Mouse (Mus musculus) left cerebral cortex, adult 9 months (tissue): Measurements from ENCODE around the gene Nfib.

ENCODE experiments used
- DNase-seq, 2 experiments: peaks; one replicate each; pipeline ENCODE4 v3.0.0; 2022; ENCODE audit warnings: low spot score in 2 of 2

The Nfib gene

DNA sequence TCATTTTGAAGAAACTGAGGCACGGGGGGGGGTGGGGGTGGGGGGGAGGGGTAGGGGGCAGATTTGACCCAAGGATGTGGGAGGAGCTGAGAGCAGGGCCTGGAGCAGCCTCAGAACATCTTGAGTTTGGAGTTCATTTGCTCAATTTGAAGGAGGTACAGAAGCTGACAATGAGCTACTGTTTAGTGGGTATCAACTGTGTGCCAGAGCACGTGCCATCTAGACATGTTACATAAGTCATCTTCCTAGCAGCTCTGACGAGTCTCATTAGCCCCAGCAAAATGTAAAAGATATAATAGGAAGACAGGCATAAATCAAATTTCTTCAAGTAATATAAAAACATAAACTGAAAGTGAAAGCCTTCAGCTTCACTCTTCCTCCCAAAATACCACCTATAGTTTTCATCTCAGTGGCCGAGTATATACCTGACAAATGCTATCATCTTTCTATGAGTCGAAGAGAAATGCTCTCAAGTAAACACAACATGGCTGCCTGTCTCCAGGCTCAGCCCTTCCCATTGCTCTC is 165.0 kb downstream of the Nfib start:
- DNase-seq: no peak

DNA sequence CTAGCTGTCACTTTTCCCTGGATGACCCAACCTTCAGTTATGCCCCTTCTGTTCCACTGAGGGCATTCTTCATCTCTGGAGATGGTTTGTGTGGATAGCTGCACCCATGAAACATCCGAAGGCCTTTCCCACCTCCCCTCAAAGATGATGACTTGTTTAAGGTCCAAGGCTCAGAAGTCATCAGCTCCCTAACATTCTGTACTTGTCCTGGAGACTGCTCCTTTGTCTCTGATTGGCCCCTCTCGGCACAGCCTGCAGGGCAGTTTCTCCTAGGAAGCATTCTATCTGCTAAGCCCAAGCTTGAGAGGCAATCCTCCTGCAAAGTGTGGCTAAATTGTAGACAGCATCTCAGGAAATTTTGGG is 165.5 kb downstream of the Nfib start:
- no peak for DNase-seq

DNA sequence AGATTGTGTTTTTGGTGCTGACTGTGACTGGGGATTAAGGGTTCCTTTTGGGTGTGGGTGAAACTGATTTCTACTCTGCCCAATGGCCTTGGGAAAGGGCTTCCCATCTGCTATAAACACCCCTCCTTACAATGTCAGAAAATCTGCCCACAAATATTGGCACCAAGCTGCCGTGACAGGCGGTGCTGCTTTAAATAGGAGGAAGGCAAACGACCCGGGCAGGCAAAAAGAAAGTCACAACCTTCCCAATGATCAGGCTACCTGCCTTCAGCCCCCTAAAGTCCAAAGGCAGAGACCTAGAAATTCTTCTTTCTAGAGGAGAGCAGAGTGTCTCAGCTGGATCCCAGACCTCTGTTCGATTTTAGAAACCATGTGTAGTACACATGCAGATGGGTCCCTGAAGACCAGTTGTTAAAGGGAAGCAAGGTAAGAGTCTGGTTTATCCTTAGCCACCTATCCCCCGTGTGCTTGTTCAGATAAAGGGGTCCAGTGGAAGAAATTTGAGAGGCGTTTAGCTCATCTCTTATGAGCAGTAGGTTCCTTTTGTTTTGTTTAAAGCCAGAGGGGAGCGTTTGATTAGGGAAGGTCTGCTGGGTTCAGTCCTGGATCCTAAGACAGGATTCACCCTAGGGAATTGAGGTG is 166.0 kb downstream of the Nfib start:
- no peak for DNase-seq

DNA sequence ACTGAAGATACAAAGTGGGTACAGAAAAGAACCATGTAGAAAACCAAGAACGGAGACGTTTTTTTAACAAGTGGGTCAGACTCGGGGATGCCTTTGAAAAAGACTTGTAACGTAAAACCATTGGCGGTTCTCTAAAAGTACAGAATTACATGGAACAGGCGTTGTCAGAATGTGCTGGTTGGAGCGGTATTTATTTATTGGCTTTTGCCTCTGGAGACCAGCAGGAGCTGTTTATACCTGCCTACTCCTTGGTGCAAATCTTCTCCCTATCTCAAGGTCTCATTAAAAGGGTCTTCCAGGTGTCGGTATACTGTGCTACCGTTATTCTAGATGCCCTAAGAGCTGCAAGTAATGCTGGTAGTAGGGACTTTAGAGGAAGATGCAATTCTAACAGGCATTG is 166.7 kb downstream of the Nfib start:
- DNase-seq: no peak

DNA sequence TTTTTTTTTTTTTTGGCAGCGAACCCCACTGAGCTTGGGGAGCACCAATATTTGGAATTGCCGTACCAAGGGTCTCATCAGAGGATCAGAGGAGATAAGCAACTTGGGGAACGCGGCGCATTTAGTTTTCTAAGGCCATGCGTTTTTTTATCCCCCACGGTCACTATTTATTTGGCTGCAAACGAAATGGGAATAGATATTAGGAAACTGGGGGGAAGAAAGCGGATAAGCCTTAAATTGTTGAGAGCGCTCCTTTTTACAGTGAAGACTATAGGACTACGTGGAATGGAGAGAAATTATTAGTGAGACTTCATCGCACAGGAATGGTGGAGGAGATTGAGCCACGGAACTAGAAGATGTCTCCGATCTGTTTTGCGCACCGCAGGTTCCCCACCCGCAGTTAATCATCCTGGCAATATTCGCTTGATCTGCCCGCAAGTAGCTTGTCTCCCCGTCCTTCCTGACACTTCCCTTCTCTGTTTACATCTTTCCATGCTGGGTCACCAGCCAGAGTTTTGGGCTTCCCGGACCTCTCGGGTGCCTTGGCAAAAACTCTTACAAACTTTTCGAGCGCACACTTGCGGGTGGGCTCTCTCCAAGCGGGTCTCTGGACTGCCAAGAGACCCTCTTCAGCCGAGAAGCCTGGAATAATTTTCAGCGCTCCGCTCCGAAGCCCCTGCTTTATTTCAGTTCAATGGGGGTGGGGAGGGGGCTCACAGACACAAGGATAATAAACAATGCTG is 167.3 kb downstream of the Nfib start:
- DNase-seq: no peak

DNA sequence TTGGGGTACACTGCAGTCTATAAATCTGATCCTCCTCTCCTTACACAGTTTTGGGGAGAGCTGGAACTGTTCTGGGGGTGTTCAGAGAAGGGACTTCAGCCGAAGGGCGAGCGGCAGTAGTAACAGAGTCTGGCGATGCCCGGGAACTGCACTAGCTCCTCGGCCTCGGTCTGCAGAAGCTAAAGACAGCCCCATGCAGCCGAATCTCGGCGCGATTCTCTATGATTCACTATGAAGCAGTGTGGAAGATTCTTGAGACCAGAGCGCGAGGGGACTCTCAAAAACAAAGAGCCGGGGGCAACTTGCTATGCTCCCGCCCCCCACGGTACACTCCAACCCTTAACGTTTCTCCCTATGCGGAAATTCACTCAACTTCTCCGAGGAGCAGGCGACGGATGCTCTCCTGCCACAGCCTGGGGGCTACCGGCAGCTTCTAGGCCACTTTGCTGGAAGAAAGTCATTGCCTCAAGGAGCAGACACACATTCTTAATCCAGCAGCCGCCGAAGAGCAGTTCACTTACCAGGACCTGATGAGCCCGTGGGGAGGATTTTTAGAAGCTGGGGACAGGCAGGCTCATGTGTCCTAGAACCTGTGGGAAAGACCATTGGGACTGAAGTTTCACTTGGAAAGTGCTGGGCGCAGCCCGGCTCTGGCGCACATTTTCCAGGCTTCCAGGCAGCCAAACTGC is 168.1 kb downstream of the Nfib start:
- no peak for DNase-seq

DNA sequence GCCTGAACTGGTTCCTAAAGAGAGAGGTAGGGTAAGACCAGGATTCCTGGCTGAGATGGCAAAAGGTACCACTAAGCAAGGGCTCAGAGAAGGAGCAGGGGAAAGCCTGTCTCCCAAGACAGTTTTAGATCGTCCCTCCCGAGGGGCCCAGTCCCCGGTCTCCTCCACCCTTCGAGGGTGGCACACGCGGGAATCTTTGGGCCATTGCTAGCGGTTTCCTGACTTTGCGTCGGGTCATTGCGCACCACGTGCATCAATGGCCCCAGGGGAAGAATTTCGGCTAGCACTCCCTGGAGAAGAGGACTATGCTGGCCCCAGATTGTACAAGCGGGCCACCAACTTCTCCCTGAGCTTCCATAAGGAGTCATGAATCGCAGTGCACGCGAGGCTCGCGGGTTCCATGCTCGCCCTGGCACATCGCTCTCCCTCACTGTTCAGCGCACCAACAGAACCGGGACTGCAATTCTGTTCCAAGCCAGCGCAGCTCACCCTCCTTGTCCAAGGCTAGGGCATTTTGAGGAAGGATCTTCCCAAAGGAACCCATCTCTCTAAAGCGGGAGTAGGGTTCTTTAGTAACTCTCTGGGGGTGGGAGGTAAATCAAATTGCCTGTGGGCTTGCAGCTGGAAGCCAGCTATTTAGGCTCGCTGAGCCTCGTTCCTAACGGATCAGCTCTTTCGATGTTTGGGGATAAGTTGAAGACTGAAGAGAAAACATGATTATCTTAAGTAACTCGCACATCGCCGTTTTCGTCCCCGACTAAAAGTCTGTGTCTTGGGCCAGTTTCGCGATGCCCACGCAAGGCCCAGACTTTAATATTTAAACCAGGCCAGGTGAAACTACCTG is 168.9 kb downstream of the Nfib start:
- no peak for DNase-seq

DNA sequence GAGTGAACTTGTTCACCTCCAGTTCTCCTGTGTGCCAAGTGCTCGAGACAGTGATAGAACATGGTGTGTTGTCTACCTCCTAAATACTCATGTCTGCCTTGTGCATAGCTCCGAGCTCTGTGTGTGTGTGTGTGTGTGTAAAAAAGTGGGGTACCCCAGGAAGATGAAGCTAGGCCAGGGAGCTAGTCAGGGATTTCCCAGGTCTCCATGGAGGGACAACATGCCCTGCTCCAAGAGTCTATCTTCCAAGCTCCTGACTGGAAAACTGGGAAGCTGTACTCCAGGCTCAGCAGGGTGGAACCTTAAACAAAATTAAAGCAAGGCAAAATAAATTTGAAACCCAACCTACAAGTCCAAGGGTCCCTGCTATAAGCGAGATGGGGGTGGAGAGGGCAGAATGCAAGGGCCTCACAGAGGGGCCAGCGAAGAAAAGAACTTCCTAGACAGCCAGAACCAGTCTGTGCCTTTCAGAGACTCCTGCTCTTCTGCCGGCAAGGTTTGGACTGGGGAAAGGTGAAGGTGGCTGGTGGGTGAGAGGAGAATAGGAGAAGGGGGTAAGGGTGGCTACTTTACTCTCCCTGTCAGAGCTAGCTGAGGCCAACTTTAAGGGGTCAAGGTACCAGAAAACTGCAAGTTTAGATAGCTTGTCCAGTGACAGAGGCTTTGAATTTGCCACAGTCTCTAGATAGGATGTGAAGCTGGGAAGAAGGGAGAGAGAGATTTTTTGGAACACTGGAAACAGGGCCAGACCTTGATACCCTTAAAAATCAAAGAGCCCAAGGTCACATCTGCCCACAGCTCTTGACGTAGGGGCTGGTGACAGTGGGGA is 169.7 kb downstream of the Nfib start:
- DNase-seq: no peak

DNA sequence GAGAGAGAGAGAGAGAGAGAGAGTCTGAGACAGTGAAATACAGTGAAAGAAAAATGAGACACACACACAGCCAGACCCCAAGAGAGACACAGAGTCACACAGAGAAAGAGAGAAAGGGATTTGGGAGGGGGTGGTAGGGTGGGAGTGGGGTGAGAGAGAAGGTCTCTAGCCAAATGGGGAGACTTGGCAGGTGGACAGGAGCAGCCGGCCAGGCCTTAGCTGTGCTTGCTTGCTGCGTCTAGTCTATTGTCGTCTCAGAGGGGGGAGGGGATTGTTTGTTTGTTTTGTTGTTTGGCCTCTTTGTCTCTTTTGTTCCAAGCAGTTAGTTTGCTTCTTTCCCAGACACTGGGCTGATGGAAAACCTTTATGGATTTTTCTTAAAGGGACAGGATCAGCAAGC is 172.3 kb downstream of the Nfib start:
- DNase-seq: no peak

DNA sequence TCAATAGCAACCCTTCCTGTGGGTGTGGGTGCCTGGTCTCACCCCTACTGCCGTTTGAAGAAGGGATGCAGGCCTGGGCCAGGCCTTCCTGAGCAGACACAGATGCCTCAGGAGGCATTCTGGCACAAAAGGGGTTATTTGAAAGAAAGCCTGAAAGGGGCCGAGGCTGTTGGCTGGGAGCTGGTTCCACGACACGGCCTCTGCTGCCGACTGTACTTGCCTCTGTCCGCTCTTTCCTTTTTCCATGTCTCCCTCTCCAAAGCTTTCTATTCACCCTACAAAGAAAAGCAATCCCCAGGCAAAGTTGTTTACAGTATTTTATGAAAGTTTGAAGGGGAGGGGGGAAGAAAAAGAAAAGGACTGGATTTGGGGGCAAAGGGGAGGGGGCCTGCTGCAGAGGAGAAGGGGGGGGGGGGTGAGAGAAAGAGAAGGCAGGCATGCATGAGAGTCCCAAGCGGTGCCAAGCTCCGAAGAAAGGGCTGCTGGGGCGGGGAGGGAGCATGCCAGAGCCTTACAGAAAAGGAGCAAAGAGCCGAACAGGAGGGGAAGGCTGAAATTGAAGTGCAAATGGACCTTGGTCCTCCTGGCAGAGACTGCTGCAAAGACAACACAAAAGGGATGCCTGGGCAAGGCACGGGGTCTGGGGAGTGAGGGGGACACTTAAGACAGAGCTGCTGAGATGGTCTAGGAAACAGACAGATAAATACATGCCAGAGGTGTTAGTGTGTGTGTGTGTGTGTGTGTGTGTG is 172.9 kb downstream of the Nfib start:
- peak in 1 of 2 experiments; percentile 44 for DNase-seq

DNA sequence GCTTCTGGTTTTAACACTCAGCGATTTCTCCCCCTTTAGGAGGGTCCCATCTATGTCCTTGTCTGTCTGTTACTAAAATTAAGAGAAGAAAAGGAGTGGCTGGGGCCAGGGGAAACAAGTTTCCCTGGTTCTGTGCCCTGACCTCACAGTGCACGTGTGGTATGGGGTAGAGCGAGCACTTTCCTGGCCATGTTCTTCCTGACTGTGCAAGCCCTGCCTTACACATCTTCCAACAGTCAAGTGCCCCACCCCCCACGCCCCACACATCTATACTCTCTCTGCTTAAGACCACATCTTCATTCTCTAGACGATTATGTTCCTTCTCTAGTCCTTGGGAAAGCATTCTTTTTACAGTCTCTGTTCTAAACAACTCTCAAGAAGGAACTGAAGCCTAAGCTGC is 173.6 kb downstream of the Nfib start:
- DNase-seq: no peak

DNA sequence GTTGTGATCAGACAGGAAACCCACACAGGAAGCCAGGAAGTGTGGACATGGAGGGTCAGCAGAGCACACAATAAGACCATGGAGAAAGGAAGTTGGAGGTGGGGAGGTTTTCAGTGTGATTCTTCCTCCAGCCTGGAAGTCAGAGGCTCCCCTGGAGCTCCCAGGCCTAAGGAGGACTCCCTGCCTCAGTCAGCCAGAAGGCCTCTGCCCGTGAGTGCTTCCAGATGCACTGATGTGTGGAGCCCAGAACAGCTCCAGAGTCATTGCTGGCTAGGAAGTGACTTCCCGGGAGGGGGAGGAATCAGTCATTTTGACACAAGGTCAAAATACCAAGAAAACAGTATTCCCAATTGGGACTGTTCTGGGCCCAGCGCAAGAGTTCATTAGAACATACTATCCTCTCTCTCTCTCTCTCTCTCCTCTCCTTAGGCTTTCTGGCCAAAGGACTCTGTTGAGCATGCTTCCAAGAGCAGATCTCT is 174.6 kb downstream of the Nfib start:
- no peak for DNase-seq

DNA sequence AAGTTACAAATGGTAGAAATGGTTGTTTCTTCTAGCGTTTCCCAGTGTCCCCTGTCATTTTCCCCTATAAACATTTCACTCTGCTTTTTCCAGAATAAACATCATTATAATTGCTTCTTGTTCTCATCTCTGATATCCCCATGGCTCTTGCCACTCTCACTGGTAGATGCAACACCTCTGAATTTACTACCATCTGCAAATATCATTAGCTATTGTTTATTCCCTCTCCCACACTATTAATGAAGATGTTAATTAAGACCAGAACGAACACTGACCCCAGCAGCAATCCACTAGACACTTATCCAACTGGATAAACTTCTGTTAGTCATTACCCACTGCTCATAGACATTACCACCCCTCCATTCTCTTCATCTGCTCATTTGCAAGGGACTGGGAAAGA is 176.6 kb downstream of the Nfib start:
- DNase-seq: no peak

DNA sequence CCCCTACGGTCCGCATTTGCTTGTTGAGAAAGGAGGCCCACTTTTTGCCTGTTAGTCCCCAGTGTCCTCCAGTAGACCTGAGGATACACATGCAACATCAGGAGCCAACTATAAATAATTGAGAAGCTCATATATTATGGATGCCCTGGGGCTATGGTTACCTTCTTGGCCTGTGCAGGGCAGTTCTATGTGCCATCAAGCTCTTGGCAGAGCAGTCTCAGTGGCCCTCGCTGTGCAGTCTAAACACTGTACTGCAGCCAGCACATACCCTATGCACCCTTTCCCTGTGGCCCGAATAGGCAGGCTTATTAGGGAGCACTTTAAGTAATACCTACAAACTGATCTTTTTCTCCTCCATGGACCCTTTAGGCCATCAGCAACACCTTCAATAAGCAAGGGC is 185.6 kb downstream of the Nfib start:
- no peak for DNase-seq

DNA sequence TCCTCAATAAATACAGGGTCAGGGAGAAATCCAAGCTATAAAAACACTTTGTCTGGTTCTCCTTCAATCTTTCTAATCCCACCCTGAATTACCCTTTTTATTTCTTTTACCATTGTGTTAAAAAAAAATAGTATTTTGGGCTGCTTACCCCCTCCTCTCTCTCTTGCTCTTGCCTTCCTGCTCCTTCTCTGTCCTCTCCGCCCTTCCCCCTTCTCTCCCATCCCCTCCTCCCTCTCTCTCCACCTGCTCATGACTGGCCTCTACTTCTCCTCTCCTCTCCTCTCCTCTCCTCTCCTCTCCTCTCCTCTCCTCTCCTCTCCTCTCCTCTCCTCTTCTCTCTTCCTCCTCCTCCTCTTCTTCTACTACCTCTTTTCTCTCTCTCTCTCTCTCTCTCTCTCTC is 187.4 kb downstream of the Nfib start:
- DNase-seq: no peak

DNA sequence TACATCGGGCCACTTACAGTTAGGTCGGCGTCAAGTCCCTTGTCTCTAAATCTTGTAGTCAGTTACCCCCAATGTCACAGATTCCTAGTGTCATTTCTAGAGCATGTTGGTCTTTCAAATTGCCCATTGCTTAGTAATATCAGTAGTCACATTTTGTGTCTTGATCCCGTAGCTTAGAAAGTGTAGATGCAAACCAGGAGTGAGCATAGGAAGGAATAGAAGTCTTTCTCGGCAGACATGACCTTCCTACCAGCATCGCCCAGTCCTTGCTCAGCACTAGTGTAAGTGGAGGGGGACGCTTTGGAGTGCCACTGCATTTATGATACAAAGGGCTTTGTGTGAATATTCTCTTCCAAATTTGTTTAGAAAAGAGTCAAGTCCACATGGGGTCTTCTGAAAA is 188.2 kb downstream of the Nfib start:
- DNase-seq: no peak

DNA sequence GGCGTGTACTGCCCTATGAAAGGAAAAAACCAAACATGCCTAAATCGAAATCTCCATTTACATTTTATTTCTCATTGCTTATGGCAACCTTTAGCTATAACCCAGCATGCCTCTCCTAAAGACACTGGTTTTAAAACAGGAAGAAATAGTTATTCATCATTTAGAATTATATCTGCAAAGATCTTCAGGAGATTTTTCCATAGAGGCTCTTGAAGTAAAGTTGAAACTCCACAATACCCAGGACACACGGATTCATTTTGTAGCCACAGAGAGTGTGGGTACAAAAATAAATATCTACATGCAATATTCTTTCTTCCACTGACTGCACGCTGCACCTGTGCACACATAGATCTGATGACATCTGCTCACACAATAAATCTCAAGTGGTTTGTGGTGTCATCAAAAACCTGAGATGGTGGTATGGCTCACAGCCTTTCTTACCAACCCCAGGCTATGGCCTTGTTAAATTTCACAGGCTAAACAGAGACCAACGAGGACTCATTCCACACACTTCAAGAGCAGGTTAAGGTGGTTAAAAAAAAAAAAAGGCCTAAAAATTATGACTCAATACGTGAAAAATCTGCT is 189.2 kb downstream of the Nfib start:
- no peak for DNase-seq

DNA sequence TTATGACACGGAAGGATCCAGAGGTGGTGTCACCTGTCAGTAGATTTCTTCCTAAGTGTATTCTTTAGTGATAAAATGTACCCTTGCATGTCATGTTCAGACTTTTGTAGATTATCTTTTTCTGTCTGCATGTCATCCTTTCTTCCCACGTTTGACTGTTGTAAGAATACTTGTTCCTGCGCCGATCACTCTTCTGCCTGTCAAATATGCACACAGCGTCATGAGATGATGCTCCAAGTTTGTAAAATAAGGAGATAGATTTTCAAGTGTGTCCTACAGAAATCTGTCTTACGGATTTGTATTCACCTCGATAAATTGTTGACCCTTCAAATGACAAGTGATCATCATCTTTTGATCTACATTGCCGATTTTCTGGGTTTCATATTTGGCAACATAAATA is 190.6 kb downstream of the Nfib start:
- no peak for DNase-seq

DNA sequence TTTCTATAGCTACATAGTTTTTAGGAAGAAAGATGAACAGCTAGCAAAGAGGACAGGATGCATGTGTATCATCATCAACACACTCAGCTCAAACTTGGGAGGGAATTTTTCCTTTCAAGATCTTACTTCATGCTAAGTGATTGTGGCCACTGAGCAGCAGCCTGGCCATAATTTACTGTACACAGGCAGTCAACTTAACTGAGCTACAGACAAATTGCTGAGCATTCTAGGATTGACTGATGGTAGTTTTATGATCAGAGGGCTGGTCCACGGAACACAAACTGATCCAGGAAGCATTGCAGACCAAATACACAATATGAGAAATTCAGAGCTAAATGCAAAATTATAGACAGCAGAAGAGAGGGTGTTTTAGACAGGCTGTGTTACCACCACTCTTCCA is 191.2 kb downstream of the Nfib start:
- no peak for DNase-seq

DNA sequence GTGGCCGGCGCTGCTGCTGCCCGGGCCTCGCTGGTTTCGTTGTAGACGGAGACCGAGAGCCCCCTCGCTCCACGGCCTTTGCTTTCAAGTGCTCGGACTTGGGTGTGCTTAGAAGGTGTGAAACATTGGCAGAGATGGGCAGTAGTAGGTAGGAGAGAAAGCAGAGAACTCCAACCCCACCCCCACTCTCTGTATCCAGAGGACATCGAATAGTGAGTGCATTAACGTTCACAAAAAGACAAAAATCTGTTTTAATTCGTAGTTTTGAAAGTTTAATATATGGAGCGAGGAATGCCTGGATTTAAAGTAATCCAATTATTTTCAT is 192.2 kb downstream of the Nfib start:
- DNase-seq: no peak
